Mouse (Mus musculus): Measurements from ENCODE around the gene Erc1. TPM values are rescaled to one million over a fixed set of nuclear protein-coding genes. Genes with fewer than 3 reads are reported as not detected.

The Erc1 gene
- 2.5 and 2.7 TPM in 2 replicates for polyA plus RNA-seq (2012)

DNA sequence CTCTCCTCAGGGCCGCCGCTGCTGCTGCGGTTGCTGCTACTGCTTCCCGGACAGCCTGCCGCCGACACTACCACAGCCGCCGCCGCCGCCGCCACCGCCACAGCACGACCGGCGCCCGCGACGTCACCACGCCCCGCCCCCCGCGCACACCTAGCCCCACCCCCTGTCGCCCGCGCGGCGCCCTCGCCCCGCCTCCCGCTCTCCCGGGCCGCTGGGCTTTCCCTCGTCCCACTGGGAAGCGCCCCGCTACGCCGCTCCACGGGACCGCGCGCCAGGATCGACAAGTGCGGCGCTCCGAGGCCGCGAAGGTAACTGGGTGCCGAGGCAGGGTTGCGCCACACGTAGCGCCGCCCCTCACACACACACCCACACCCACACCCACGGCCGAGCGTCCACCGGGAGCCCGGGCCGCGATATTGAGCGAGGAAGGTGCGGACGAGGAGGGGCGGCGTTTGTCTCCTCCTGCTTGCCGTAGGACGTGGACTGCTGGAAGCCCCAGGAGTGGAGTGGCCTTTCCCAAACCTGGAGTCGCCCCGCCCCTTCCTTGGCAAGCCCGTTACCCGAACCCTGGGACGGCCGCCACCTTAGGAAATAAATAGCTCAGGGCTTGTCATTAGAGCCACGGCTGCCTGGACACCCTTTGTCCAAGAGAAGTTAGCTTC, at the start of gene Erc1:
Erc1 (minus strand) TSS at position 134 of the 662 bp plus-strand sequence.
- no peak for TF ChIP-seq GATA1 (IDR thresholded peaks at IDR 0.05; ENCODE audit: low read length)

GRCm38 (mm10) chr6:119892711-119893110, 44.7 kb upstream of the Erc1 start:
- no peak for TF ChIP-seq GATA1 (IDR thresholded peaks at IDR 0.05; ENCODE audit: low read length)

DNA sequence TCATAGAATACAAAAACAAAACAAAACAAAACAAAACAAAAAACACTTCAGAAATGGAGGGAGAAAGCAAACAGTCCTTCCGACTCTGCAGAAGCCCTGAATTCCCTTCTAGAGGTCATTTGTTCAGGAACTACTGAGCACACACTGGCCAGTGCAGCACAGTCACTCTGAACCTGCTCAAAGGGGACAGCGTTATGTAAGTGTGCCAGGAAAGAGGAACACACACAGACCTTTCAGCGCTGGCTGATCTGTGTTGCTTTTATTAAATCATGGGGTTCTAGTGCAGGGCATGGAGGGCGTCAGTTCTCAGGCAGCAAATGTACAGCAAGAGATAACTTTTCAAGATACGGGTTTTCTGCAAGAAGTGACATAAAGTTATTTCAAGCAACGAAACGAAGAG, 35.2 kb upstream of the Erc1 start:
- no peak for TF ChIP-seq GATA1 (IDR thresholded peaks at IDR 0.05; ENCODE audit: low read length)

DNA sequence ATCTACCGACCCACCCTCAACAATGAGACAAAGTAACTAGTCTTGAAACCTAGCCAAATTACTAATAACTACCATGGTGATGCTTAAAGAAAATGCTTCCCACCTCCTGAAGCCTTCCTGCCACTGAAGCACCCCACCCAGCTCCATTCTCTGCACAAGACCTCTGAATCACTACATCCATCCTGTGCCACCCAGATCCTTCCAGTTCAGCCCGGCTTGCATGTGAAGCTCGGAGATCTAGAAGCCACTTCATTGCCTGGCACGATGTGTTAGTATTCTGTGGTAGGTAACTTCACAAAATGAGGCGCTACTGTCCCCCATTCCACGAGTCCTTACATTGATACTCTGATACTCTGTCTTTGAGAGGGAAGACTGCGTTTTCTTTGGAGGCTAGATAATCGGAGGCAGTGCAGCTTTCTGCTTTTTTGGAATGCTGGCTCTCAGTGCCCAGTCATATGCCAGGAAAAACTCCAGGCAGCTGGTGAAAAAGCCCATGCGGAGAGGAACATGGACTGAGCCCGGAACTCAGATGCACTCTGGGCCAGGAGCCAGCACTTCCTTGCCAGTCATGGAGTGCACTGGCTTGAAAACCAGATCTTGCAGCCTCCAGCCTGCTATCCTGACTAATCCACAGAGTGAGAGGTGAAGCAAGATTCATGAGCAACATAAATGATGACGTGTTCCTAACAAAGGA, 16.5 kb upstream of the Erc1 start:
- no peak for TF ChIP-seq GATA1 (IDR thresholded peaks at IDR 0.05; ENCODE audit: low read length)

DNA sequence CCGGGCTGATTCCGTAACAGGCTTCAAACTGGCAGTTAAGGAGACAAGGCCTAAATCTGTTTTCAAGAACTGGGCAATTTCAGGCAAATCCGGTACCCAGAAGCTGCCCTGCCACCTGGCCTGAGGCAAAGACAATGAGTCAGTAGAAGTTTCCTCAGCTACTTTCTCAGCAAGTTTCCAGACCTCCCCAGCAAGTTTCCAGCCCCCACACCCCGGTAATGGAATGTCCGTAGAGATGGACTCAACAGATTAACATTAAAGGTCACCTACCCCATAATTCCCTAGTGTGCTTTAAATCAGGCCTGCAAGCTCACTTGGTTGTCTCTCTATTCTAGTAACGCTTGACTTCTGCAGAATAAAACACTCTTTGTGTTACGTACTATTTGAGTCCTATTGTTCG, 13.6 kb upstream of the Erc1 start:
- TF ChIP-seq GATA1 (IDR thresholded peaks at IDR 0.05; ENCODE audit: low read length) = no peak

GRCm38 (mm10) chr6:119860236-119860635, 12.3 kb upstream of the Erc1 start:
- TF ChIP-seq GATA1 (IDR thresholded peaks at IDR 0.05; ENCODE audit: low read length) = no peak

DNA sequence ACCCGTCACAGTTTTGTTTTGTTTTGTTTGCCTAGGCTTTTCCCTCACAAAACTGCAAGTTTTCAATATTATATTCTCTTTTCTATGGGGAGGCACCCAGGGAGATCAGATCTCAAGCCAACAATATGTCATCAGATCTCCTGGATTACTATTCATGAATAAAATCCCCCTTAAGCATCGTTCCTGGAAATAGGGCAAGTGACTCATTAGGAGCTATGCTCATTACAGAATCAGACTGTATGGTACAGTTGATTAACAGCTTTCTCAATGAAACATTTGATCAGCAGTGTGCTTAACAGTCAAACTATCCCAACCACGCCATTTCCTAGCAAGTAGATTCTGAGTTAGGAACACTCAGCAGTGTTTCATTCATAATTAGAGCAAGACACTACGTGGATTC, 7.5 kb upstream of the Erc1 start:
- TF ChIP-seq GATA1 (IDR thresholded peaks at IDR 0.05; ENCODE audit: low read length) = no peak

DNA sequence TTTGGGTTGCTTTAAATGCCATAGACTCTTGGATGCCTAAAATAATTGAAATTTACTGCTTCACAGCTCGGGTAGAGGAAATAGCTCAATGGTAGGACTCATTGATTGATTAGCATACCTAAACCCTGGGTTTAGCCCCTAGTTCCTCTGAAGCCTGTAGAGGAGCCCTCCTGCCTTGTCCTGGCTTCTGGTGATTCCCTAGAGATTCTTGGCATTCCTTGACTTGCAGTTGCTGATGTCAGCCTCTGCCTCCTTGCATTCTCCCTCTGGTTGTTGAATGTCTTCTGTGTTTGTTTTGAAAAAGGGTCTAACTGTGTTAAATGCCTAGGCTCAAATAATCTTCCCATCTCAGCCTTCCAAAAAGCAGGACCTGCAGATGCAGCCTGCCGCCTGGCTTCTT, 6.2 kb upstream of the Erc1 start:
- no peak for TF ChIP-seq GATA1 (IDR thresholded peaks at IDR 0.05; ENCODE audit: low read length)

DNA sequence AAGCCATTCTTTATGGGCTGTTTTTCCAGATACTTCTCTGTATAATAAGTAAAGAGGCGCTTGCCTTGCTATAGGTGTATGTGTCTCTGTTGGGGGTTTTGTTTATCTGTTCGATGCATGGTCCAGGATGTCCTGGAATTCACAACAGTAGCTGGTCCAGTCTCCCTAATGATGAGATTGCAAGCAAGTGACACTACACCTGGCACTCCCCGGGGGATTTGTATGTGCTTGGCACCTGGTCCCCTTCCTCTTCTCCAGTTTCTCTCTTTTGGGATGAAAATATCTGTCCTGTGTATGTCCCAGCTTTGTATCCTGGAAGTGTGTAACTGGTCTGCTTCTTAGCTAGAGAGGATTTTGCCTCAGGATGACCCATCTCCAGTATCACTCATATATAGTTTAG, 1.9 kb upstream of the Erc1 start:
- TF ChIP-seq GATA1 (IDR thresholded peaks at IDR 0.05; ENCODE audit: low read length) = no peak

GRCm38 (mm10) chr6:119849348-119849709, 1.4 kb upstream of the Erc1 start:
- no peak for TF ChIP-seq GATA1 (IDR thresholded peaks at IDR 0.05; ENCODE audit: low read length)

- TF ChIP-seq GATA1 (IDR thresholded peaks at IDR 0.05; ENCODE audit: low read length) = no peak
These were observed 855 bp upstream of the Erc1 start for GRCm38 (mm10) chr6:119848696-119849347.

DNA sequence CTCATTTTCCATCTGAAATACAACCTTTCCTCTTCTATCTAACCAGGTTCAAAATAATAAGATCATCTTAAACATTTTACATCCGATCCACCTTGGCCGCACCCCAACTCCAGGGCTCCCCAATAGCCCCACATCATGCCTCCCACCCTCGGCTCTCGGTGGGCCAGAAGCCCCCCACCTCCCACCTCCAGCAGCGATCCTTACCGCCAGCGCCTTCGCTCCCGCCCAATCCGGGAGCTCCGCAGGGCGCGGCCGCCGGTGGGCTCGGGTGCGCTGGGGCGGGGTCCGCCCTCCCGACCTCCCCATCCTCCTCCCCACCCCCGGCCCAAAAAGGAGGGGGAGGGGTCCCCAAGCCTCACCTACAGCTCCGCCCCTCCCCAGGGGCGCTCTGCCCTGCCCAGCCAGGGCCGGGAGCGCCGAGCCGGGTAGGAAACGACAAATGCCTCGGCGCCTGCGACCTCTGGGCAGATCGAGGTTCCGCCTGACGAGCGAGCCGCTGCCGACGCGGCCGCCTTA, 391 bp downstream of the Erc1 start:
- no peak for TF ChIP-seq GATA1 (IDR thresholded peaks at IDR 0.05; ENCODE audit: low read length)

DNA sequence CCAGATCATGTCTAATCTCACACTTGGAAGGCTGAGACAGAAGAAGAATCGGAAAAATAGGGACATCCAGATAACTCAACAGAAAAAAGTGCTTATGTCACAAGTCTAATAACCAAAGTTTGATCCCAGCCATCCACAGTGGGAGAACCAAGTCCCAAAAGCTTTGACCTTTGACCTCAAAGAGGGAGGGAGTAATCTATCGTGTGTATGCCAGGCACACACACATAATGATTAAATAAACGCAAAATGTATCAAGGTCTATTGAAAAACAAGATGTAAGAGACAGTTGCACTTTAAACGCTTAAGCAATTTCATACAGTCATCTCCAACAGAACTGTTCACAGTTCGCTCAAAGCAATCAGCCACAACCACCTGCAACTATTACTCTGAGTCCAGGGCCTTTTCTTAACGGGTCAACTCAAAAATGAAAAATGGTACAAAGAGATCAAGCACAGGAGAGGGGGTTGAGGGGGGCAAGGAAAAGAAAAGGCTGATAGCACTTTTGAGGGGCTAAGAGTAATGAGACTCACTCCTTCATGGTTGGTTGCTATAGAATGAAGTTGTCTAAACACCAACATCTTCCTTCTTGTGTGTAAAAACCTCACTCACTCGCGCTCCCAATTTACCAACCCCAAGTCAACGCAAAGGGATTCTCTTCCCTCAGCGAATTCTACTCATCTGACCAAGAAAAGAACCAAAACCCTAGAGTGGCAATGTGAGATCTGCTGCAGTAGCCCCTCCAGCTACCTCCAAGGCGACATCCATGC, 1.0 kb downstream of the Erc1 start:
- no peak for TF ChIP-seq GATA1 (IDR thresholded peaks at IDR 0.05; ENCODE audit: low read length)

DNA sequence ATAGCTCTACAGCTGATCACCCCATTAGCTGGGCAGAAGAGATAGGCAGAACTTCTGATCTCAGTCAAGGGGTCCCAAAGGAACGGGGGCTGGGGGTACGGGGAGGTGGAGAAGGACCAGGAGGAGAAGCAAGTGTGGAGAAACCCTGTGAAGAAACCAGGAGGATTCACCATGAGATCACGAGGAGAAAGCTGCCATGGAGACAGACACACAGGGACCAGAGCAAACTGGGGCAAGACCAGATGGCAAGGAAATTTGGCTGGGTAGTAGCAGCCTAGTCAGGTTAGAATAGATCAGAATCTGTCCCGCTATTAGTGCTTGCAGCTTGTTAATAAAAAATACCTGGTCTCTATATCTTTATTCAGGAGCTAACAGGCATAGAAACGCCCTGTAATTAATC, 18.0 kb downstream of the Erc1 start:
- TF ChIP-seq GATA1 (IDR thresholded peaks at IDR 0.05; ENCODE audit: low read length) = no peak

GRCm38 (mm10) chr6:119828165-119828564, 19.8 kb downstream of the Erc1 start:
- TF ChIP-seq GATA1 (IDR thresholded peaks at IDR 0.05; ENCODE audit: low read length) = no peak

GRCm38 (mm10) chr6:119826701-119827100, 21.3 kb downstream of the Erc1 start:
- no peak for TF ChIP-seq GATA1 (IDR thresholded peaks at IDR 0.05; ENCODE audit: low read length)
